Mouse (Mus musculus): ENCODE data around the gene Cep112. TPM values are rescaled to one million over a fixed set of nuclear protein-coding genes. Genes with fewer than 3 reads are reported as not detected.

Gene Cep112
- polyA plus RNA-seq, 1 experiment = 0.07 TPM

- Histone ChIP-seq H3K27ac (ENCODE audit: control insufficient read depth, insufficient read depth, low read length) (no peak overlapping the region), H3K4me1 (replicated peaks; ENCODE audit: control insufficient read depth, insufficient read depth, low read length) (no peaks in the 10 kb centered on the region), H3K27me3 (ENCODE audit: control insufficient read depth, insufficient read depth, low read length) (no peaks in the 10 kb centered on the region), H3K4me3 (ENCODE audit: control insufficient read depth, insufficient read depth, low read length) (no peak overlapping the region), H3K36me3 (ENCODE audit: control insufficient read depth, insufficient read depth, low read length) (no peaks in the 10 kb centered on the region)
- no peak for TF ChIP-seq POLR2A (IDR thresholded peaks at IDR 0.05; ENCODE audit: control insufficient read depth, extremely low read depth, insufficient read depth, low read length, poor library complexity)
- TF ChIP-seq CTCF (IDR thresholded peaks at IDR 0.05; ENCODE audit: borderline replicate concordance, control insufficient read depth, extremely low read depth, insufficient read depth, low read length, poor library complexity) = no peak
- no peak for DNase-seq
Measured at GRCm38 (mm10) chr11:108559506-108559905, 134.5 kb downstream of the Cep112 start.

DNA sequence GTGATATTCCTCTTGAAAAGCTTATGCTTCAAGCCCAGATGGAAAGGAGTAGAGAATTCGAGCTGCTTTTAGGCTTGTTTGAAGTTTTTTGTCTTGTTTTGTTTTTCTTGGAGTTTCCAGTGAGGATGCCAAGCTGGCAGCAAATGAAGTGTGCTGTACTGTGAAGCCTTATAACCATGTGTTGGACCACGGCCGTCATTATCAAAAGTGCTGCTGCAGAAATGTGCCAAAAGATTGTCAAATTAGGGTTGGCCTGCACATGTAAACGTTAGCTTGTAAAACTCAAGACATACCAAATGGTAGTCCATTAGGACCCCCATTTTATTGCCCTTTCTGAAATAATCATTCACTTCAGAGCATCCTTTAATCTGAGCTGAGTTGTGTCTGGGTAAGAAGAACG lies 137.1 kb downstream of the Cep112 start:
- Histone ChIP-seq H3K27ac (ENCODE audit: control insufficient read depth, insufficient read depth, low read length) (no peak overlapping the region), H3K27me3 (ENCODE audit: control insufficient read depth, insufficient read depth, low read length) (no peaks in the 10 kb centered on the region), H3K4me3 (ENCODE audit: control insufficient read depth, insufficient read depth, low read length) (no peak overlapping the region), H3K36me3 (ENCODE audit: control insufficient read depth, insufficient read depth, low read length) (no peaks in the 10 kb centered on the region), H3K4me1 (replicated peaks; ENCODE audit: control insufficient read depth, insufficient read depth, low read length) (no peaks in the 10 kb centered on the region)
- WGBS = 80% methylated on average over 5 of the region's 5 CpGs
- TF ChIP-seq CTCF (IDR thresholded peaks at IDR 0.05; ENCODE audit: borderline replicate concordance, control insufficient read depth, extremely low read depth, insufficient read depth, low read length, poor library complexity) (no peak), POLR2A (IDR thresholded peaks at IDR 0.05; ENCODE audit: control insufficient read depth, extremely low read depth, insufficient read depth, low read length, poor library complexity) (no peak)
- DNase-seq = no peak

GRCm38 (mm10) chr11:108586551-108587184 lies 161.7 kb downstream of the Cep112 start:
- Histone ChIP-seq H3K36me3 (ENCODE audit: control insufficient read depth, insufficient read depth, low read length) (no peaks in the 10 kb centered on the region), H3K27me3 (ENCODE audit: control insufficient read depth, insufficient read depth, low read length) (no peaks in the 10 kb centered on the region), H3K27ac (ENCODE audit: control insufficient read depth, insufficient read depth, low read length) (no peak overlapping the region), H3K4me1 (replicated peaks; ENCODE audit: control insufficient read depth, insufficient read depth, low read length) (no peaks in the 10 kb centered on the region), H3K4me3 (ENCODE audit: control insufficient read depth, insufficient read depth, low read length) (no peak overlapping the region)
- TF ChIP-seq POLR2A (IDR thresholded peaks at IDR 0.05; ENCODE audit: control insufficient read depth, extremely low read depth, insufficient read depth, low read length, poor library complexity) (no peak), CTCF (IDR thresholded peaks at IDR 0.05; ENCODE audit: borderline replicate concordance, control insufficient read depth, extremely low read depth, insufficient read depth, low read length, poor library complexity) (no peak)
- no peak for DNase-seq
- 88% methylated on average over 7 of the region's 7 CpGs for WGBS

DNA sequence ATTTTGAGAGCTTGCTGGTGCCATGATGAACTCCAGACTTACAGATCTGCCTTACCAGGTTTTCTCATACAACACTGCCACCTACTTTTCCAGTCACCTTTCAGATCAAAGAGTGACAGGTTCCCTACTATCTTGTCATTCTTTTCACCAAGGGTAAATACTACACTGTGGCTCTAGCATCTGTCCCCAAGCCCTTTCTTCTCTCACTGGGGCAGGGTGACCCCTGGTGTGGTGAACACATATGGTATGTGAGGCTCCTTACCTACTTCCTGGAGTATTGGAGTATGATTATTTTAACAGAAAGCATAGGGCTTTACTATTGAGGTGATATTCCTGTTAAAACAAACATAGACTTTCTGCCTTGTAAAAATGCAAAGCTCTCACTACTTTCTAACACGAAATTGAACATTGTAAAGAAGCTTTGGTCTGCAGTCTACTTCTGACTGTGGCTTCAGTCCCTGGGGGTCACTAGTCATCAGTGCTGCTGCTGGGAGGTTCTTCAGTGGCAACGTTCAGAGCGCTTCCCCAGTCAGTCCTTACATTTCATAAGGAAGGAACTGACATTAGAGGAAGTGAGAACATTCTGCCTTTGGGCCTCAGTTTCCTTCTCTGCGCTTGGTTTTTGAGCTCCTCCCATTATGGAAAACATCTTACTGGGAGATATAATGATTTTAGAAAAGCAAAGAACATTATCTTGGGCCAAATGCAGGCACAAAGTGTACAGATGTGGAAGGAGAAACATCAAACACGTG lies 168.4 kb downstream of the Cep112 start:
- no peaks in the 10 kb centered on the region for H3K27me3 ChIP-seq (ENCODE audit: control insufficient read depth, insufficient read depth, low read length)
- H3K36me3 ChIP-seq (ENCODE audit: control insufficient read depth, insufficient read depth, low read length) = no peaks in the 10 kb centered on the region
- no peak overlapping the region for H3K27ac ChIP-seq (ENCODE audit: control insufficient read depth, insufficient read depth, low read length)
- DNase-seq = no peak
- TF ChIP-seq CTCF (IDR thresholded peaks at IDR 0.05; ENCODE audit: borderline replicate concordance, control insufficient read depth, extremely low read depth, insufficient read depth, low read length, poor library complexity) = no peak
- no peak for TF ChIP-seq POLR2A (IDR thresholded peaks at IDR 0.05; ENCODE audit: control insufficient read depth, extremely low read depth, insufficient read depth, low read length, poor library complexity)
- H3K4me3 ChIP-seq (ENCODE audit: control insufficient read depth, insufficient read depth, low read length) = no peak overlapping the region
- 61% methylated on average over 5 of the region's 5 CpGs for WGBS
- no peaks in the 10 kb centered on the region for H3K4me1 ChIP-seq (replicated peaks; ENCODE audit: control insufficient read depth, insufficient read depth, low read length)

DNA sequence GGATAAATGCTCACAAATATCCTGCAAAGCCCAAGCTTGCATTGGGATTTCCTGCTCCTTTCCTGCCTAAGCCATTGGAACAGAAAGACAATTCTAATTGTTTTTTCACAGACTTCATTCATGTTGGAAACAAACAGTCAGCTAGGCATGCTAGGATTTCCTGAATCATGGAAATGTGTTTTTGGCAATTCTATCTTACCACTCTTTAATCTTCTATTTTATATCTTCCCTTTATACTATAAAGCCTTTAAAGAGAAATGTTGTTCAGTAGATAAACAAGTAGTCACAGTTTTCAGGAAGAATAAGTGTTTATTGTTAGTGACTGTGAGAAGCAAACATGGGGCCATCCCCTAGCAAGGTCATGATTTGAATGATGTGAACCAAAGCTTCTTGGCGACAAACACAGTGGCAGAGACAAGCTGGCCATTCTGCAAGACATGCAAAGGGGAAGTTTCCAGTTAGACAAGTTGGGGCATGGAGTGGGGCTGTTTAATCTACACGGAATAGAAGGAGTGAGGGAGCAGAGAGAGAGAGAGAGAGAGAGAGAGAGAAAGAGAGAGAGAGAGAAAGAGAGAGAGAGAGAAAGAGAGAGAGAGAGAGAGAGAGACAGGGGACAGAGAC lies 169.1 kb downstream of the Cep112 start:
- no peak overlapping the region for H3K4me3 ChIP-seq (ENCODE audit: control insufficient read depth, insufficient read depth, low read length)
- WGBS = 56% methylated on average over 2 of the region's 2 CpGs
- H3K36me3 ChIP-seq (ENCODE audit: control insufficient read depth, insufficient read depth, low read length) = no peaks in the 10 kb centered on the region
- no peak for DNase-seq
- H3K27ac ChIP-seq (ENCODE audit: control insufficient read depth, insufficient read depth, low read length) = no peak overlapping the region
- no peaks in the 10 kb centered on the region for H3K4me1 ChIP-seq (replicated peaks; ENCODE audit: control insufficient read depth, insufficient read depth, low read length)
- no peak for TF ChIP-seq CTCF (IDR thresholded peaks at IDR 0.05; ENCODE audit: borderline replicate concordance, control insufficient read depth, extremely low read depth, insufficient read depth, low read length, poor library complexity)
- no peak for TF ChIP-seq POLR2A (IDR thresholded peaks at IDR 0.05; ENCODE audit: control insufficient read depth, extremely low read depth, insufficient read depth, low read length, poor library complexity)
- H3K27me3 ChIP-seq (ENCODE audit: control insufficient read depth, insufficient read depth, low read length) = no peaks in the 10 kb centered on the region

- Histone ChIP-seq H3K27me3 (ENCODE audit: control insufficient read depth, insufficient read depth, low read length) (no peaks in the 10 kb centered on the region), H3K4me3 (ENCODE audit: control insufficient read depth, insufficient read depth, low read length) (no peak overlapping the region), H3K4me1 (replicated peaks; ENCODE audit: control insufficient read depth, insufficient read depth, low read length) (no peaks in the 10 kb centered on the region), H3K36me3 (ENCODE audit: control insufficient read depth, insufficient read depth, low read length) (no peaks in the 10 kb centered on the region), H3K27ac (ENCODE audit: control insufficient read depth, insufficient read depth, low read length) (no peak overlapping the region)
- 96% methylated on average over 3 of the region's 3 CpGs for WGBS
- no peak for TF ChIP-seq CTCF (IDR thresholded peaks at IDR 0.05; ENCODE audit: borderline replicate concordance, control insufficient read depth, extremely low read depth, insufficient read depth, low read length, poor library complexity)
- no peak for TF ChIP-seq POLR2A (IDR thresholded peaks at IDR 0.05; ENCODE audit: control insufficient read depth, extremely low read depth, insufficient read depth, low read length, poor library complexity)
- DNase-seq = no peak
Measured at GRCm38 (mm10) chr11:108605301-108605700, 180.3 kb downstream of the Cep112 start.
